Mouse (Mus musculus): ENCODE measurements at regions not wholly inside any gene's neighbourhood (a gene's known extent, or its start where the extent isn't known, plus 50 kb on each side); places are given as distances from the start of the nearest gene placed in this dataset.

DNA sequence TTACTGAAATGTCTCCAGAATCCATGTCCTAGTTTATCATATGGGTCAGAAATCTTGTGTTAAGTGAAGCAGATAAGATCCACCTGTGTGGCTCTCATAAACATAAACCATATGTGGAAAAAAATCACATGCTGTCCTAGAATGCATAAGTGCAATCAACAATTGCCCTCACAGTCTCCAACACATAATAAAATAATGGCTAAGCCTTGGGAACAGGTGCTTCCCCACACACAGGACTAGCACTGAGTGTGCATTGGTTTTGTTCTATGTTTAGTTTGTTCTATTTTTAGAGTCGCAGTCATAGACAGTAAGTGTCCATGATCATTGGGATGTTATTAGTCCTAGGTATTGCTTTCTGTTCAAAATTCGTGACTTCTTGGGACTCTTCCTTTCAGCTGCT lies 719.5 kb upstream of the Kirrel3 start:
- ATAC-seq (ENCODE audit: low TSS enrichment): no peak

DNA sequence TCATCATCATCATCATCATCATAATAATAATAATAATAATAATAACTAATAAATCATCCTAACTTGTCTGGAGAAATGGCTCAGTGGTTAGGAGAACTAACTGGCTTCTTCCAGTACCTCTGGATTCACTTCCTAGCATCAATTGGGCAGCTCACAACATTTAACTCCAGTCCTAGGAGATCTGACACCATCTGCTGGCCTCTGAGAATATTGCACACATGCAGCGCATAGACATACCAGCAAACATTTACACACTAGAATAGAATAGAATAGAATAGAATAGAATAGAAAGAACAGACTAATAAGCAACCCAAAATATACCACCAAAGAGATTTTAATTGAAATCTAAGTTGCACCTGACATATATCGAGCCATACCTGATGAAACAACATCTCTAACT lies 715.9 kb upstream of the Kirrel3 start:
- no peak for ATAC-seq (ENCODE audit: low TSS enrichment)

DNA sequence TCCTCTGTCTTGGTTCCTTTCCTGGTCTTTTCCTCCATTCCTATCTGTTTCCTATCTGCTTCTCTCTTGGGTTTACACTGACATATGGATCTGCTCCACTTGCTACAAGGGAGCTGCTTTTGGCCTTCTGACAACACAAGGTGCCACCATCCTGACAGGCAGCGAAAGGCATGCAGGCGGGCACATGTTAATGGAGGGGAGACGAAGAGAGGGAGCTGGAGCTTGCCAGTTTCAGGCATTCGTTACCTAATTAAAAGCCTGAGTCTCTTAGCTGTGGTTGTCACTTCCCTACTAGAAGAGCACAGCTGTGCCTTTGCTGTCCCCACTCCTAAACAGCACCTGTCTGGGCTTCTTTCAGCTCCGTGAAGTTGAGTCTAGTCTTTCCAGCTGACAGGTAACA lies 711.5 kb upstream of the Kirrel3 start:
- ATAC-seq (ENCODE audit: low TSS enrichment): no peak

DNA sequence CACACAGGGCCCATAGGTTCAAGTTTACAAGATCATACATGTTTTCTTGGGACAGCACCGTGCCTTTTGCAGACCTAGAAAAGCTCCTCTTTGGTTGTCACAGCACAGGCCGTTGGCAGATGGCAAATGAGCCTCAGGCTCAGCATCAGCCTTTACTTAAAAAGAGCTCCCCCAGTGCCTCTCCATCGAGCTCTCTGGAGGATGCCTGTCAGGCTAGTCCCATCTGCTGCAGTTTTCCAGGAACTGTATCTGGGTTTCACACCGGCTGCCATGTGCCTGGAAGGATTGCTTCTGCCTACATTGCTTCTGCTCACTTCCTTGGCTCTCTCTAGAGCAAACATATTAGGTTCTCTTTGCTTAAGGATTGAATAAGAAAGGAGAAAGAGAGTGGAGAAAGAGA lies 695.1 kb upstream of the Kirrel3 start:
- ATAC-seq (ENCODE audit: low TSS enrichment): peak; percentile 100

DNA sequence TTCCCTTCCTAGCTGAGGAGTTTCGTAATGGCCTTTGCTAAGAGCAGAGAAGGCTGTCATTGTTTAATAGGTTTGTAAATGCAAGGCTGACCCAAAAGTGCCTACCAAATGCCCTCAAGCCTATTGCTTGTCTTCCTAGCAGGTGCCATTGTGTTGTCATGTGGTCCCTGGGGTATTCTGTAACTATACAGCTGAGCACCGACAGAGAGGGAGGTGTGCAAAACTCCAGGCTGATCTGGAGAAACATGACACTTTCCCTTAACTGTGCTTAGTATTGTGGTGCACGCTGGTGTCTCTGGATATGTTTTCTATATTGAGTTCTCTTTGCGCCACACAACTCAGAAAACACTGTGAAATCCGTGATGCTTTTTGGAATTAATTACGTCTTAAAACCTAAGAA lies 685.4 kb upstream of the Kirrel3 start:
- no peak for ATAC-seq (ENCODE audit: low TSS enrichment)

DNA sequence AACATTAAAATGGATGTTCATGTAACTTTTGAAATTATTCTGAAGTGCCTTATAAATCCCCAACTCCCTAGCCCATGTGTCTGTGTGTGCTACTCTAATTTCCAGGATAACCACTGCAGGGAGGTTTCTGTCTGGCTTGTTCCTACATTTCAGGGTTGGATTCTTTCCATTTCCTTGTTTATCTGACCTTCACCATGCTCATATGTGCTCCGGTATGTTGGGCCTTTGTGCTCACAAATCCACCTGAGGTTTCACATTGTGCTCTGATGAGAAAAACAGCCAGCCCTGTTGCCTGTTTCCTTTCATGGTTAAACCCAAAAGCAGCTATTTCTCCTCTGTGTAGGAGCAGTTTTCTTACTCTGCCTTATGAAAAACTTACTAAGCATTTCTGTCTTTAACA lies 684.9 kb upstream of the Kirrel3 start:
- ATAC-seq (ENCODE audit: low TSS enrichment): no peak

DNA sequence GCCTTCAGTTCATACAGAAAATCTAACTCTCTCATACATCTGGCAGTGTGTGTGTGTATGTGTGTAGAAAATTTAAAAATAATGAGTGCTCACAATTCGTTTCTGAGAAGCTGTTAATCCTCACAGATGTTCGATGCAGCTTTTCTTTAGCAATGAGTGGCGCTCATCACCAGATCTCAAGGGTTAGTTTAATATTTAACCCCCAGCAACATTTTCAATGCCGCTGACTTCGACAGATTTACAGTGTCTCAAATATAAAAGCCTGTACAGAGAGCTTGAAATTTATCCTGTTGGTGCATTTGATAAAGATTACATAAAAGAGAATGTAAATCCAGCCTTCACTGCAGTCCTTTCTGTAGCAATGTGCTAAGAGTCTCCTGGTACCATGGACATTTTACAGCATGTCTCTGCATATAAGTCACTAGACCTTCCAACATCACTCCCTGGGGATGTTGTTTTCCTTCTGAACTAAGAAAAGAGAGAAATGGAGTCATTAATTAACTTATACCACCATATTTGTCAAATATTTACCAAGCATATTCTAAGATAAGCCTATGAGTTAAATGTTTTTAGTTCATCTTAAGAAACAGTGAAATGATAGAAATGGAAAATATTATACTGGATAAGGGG lies 670.8 kb upstream of the Kirrel3 start:
- ATAC-seq (ENCODE audit: low TSS enrichment): no peak

DNA sequence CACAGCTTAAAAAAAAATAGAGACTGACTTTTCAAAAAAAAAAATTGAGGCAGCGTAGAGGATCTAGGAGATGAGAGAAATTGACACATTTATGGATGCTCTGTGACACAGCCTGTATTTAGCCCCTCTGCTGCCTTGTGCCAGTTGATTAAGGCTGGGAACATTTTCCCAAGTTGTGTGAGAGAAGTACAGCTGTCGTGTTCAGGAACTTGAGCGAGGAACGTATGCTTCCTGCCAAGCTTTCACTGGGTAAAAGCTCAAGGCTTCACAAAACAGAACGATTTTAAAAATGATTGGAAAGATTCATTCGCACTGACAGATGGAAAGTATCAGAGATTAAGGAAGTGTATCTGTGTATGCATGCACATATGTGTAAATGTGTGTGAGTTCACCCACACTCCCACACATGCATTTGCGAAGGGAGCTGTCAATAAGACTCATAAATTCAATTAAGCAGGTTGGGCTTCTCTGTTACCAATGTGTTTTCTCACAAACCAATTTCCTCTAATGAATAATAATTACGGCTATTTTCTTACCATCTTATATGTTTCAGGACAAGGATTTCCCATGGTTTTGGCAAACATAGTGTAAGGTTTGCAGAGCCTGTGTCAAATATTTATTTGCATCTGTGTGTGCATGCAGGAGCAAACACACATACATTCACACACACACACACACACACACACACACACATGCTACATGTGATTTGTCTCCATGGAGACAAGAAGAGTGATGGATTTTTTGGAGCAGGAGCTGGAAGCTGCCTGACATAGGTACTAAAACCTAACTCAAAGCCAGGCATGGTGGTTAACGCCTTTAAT lies 662.9 kb upstream of the Kirrel3 start:
- peak; percentile 90 for ATAC-seq (ENCODE audit: low TSS enrichment)

DNA sequence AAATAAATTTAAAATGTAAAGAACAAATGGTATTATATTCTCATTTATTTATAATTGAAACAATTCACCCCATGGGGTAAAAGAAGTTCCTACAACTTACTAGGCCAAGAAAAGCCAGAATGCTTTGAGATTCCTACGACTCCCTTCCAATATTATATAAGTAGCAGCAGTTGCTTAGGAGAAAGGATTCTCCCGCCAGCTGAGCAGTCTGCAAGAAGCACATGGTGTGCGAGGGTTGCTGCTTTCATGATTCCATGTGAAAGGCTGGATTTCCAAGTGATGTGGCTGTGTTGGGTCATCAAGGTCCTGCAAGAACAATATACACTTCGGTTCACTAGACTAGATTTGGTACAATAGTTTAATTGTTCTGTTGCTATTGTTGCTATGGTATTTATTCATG lies 659.6 kb upstream of the Kirrel3 start:
- peak; percentile 63 for ATAC-seq (ENCODE audit: low TSS enrichment)

DNA sequence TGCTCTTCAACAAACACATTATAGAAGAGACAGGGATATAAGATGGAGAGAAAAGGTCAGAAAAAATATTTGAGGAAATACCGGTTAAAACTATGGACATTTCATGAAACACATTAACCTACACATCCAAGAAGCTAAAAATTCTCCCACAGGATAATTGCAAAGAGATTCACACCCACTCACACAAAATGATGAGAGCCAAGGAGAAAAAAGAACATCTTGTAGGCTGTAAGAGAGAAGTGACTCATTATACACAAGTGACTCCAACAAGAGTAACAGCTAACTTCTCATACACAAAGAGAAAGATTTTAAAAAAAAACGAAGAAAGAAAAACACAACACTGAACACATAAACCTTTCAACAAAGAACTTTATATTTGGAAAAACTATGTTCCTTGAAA lies 658.3 kb upstream of the Kirrel3 start:
- ATAC-seq (ENCODE audit: low TSS enrichment): peak; percentile 97

DNA sequence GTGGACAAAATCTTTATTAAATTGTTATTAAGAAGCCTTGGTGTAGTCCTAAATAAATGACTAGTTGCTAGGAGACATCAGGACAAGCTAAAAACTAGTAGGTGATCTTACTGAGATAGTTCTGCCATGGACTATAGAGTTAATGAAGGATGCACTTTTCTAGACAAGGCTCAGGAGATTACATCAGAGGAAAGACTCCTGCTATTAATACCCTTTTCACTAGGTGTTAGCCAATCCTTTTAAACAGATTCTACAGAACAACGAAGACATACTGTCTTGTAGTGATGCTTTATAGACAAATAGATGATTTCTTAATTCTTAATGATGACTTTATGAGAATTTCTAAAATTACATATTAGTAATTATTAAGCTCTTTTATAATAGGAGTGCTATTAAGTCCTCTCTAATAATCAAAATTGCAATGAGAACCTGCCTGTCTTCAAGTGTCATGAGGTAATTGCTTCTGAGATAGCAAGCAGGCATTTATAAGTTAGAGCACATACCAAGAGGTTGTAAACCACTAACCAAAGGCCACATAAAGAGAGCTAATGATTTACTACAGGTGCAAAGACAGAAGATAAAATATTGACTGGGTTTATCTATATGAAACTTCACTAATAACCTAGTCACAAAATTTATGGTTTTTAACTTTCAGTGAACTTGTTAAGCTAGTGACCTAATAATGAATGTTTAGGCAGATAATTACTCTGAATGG lies 647.9 kb upstream of the Kirrel3 start:
- ATAC-seq (ENCODE audit: low TSS enrichment): no peak

DNA sequence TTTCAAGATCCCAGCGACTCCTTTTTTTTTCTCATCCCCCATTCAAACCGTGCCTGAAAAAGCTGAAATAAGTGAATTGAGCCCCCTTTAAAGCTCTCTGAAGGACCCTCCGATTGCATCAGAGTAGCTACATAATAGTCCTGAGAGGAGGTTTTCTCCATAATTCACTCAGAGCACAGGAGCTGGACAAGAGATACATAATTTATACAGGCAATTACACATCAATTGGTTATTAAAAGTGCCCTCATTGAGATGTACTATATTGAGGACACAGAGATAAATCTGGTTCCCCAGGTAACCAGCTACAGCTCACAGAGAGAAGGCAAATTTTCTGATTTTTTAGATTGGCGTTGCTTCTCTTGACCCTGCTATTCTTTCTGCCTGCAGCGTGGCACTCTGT lies 636.1 kb upstream of the Kirrel3 start:
- ATAC-seq (ENCODE audit: low TSS enrichment): no peak

DNA sequence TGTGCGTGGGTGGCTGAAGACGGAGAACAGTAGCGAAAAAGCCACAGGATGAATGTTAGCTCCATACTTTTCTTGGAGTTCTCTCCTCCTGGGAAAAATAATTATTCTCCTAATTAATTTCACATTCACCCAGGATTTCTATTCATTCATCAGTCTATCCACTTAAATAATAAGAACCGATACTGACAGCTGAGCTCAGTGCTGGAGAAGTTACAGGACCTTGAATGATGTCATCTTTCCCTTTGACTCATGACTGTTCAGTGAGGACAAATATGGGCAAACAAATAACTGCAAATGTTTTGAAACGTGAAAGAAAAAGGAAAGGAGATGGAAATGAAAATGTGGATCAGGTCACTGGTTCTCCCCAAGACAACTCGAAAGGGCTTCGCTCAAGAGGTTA lies 635.7 kb upstream of the Kirrel3 start:
- no peak for ATAC-seq (ENCODE audit: low TSS enrichment)

DNA sequence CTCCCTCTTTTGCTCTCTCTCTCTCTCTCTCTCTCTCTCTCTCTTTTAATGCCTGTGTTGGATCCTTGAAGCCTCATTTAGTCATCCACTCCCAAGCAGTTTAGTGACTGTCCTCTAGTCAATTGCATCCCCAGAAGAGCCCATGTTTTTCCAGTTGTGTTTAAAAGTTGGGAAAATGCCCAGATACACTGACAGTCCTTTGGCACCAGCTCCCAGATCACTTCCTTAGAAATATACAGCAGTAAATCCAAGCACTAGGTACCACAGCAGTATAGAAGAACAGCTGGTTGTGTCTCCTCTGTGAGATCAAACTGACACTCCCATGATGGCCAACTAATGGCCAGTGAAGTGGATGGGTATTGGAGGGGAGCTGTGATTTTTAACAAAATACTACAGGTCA lies 634.7 kb upstream of the Kirrel3 start:
- no peak for ATAC-seq (ENCODE audit: low TSS enrichment)

DNA sequence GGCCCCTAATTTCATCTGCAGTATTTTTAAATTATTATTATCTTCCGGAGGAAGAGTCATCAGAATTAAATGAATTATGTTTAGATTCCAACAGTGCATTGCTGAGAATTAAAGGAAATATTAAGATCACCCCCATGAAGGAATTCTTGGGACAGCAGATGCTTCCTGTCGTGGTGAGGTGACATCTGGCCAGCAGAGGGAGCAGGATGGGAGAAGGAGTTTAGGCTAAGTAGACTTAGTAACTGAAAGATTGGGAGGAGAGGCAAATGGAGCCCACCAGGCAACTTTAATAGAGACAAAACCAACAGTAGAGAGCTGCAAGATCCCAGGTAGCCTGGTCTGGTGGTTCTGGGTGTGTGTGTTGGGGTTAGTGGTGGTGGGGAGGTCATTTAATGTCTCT lies 629.5 kb upstream of the Kirrel3 start:
- no peak for ATAC-seq (ENCODE audit: low TSS enrichment)

DNA sequence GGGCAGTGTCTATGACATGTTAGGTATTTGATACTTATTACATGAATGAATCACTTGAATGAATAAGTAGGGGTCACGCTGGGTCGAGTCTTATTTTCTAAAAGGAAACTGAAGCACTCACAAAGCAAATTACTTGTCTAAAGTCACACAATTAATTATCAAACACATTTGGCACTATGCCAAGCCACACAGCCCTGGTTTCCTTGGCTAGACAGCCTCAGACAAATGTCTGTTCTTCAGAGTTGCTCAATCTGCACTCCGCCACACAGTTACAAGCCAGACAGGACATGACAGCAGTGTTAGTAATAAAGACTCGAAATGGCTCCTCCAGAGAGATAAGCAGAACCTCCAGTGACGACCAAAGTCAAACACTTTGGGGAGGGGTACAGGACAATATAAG lies 627.2 kb upstream of the Kirrel3 start:
- no peak for ATAC-seq (ENCODE audit: low TSS enrichment)

DNA sequence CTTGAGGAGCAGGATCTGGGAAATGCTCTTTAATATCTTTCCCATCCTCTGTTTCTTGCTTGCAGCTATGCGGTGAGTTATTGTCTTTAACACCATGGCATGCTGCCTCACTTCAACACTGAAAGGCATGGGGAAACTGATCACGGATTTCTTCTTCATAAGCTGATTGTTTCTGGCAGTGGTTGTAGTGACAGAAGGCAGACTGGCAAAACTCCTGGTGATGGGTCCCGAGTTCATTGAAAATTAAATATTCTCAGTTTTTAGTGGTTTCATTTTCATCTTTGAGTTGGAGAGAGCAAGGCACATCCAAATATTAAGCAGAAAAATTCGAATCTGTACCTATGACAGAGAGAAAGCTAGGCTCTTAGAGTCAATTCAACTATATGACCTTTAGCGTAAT lies 617.0 kb upstream of the Kirrel3 start:
- ATAC-seq (ENCODE audit: low TSS enrichment): no peak

DNA sequence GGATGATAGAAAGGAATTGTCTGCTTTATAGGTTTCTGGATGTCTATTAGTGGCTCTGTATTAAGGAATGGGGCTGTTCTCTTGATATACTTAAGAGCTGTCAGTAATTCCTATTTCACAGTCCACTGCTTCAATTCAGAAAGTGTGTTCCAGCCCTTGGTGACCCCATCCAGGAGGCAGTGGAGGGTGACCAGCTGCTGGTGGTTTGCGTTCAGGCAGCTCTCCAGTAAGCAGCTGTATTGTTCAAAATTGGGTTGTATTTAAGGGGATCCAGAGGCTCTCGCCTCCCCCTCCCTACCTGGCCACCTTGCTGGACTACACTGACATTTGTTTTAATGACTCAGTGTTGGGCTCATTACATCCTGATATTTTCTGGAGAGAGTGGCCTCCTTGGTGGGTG lies 598.4 kb upstream of the Kirrel3 start:
- ATAC-seq (ENCODE audit: low TSS enrichment): no peak

DNA sequence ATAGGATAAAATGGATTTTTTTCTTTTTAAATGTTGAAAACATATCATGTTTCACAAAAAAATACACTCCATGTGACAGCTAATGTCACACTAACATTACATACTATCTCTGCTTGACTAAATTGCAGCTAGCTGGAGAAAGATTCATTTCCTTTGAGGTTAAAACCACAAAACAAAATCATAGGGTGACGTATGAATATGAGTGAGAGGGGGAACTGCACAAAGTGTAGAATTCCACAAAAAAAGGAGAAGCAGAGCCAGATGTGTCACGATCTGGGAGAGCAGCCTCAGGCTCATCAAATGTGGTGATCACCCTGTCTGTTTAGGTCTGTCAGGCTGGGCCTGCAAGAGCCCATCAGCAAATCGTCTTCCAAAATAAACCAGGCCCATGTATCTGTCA lies 593.7 kb upstream of the Kirrel3 start:
- no peak; the same call in 1 of the 2 replicates for ATAC-seq (ENCODE audit: low TSS enrichment)

DNA sequence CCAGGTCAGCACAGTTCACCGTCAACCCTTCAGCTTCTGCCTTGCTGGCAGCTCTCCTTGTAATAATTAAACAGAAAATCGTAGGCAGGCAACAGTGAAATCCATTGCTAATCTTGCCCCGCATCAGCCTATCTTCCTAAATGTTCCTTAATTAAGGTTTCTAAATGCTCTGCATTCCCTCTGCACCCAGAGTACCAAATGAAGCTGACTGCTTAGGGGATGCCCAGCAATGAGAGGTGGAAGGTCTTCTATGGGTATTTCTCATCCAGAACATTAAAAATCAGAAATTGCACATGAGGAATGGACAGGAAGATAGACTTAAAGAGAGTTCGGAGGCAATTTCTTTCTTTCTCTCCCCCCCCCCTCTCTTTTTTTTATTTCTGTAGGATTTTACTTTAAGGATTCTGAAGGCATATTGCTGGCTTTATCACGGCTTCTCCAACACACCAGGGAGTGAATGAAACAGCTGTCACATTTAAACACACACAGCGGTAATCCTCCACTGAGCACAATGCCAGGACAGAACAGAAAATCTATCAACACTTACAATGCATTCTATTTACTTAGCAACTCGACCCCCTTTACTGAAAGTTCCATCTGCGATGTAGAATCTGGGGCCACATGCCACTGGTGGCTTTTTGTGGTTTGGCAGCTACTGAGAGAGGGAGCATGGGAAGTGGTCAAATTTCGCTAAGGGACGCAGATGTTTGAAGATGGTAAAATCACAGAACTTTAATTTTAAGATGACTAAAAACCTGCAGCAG lies 584.2 kb upstream of the Kirrel3 start:
- ATAC-seq (ENCODE audit: low TSS enrichment): no peak

DNA sequence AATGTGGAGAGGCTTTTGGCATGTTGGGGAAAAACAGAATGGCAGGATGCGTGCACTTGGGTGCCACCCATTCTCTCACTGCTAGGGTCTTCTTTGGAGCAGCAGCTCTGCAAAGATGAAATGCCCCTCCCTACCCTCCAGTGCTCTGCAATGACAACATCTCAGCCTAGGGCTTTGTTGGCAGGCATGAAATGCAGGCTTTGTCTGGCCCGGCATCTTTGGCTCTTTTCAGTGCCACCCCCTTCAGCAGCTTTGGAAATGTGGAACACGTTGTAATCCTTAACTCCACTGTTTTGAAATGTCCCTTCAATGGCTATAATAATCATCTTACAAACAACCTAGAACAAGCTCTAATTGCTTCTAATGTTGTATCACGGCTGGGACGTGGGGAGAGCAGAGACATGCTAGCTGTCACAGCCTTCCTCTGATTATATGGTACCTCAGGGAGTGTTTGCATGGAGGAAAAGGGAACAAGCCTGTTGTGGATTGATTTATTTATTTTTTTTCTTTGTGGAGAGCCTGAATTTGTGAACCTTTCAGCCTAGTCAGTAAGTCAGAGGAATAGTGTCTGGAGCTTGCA lies 581.6 kb upstream of the Kirrel3 start:
- peak; percentile 78 for ATAC-seq (ENCODE audit: low TSS enrichment)

DNA sequence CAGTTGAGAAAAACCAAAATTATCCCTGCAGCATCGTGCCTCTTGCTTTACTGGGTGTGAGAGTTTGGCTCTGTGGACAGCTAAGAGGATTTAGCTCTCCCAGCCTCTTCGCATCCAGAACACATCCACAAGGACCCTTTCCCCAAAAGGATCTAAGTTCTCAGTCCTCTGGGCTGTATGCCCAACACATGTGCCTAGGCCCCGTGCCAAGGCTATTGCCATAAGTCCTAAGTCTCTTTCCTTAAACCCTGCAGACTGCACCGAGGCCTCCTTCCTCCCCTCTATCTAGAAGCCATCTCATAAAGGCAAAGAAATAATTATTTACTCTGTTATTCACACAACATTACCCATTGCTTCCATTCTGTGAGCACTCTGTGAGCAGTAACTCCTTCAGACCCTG lies 570.8 kb upstream of the Kirrel3 start:
- ATAC-seq (ENCODE audit: low TSS enrichment): no peak
